Mouse (Mus musculus) central nervous system, embryonic 18 days (tissue): ENCODE results near the gene Olfr576. TPM values are rescaled to one million over a fixed set of nuclear protein-coding genes. Genes with fewer than 3 reads are reported as not detected.

ENCODE experiments used
- polyA plus RNA-seq: library from polyadenylated mRNA; depleted of rRNA; stranded (reverse); fragments of >200 nt; gene quantifications from 2 replicates; pipeline ENCODE4 v1.2.3, GENCODE M21; 2012; rRNA removed

Gene Olfr576
- polyA plus RNA-seq: not detected in 2 replicates

DNA sequence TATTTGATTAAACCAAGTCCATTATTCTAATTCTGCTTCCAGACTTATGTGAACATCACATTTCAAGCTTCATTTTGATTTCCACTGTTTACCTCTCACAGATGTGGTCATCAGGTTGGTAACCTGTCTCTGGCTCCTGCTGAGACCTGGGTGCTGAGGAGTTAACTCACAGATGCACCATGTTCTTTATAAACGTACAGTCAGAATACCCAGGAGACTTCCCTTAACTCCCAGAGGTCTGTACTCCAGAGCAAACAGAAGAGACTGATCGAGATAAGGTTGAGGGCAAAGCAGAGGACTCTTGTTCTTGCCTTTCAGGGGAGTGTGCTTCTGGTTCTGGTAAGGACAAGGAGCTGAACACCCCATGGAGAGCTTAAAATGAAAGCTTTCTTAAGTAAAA lies at the start of gene Olfr576:
Gene Olfr576 (plus strand): TSS at position 301 of the 400 bp plus-strand sequence.

DNA sequence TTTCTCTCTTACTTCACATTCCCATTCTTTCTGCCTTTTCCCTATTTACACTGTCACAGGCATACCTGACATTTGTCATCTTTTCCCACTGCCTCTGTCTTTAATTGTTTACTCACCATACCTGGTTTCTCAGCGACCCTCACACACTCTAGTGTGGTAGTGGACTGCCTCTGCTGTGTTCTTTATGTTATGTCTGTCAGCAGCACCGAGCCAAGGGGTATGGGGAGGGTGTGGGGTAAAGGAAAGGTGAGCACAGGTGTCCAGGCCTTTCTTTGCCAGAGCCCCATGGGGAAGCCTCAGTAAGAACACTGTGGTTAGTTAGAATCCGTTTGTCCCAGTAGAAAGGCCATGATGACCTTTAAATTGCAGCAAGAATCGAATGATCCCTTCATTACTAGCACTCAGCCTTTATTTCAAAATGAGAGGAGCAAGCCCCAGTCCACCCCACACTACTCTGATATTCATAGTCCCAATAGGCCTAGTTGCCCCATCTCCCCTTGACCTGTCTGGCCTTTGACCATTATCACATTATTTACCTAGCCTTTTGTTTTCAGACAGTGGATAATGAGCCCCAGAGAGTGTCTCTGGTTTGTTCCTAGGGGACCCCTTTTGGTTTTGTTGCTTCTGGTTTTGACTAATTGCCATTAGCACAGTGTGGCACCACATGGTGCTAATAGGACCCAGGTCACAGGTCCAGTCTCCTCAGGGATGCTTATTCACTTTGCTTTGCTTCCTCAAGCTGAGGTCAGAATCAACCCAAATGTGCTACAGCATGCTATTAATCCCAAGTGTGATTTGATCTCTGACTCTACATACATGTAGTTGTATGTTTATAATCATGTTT lies 45.2 kb upstream of the Olfr576 start, which contains the start of gene Olfr571:
Gene Olfr571 (minus strand): TSS at position 505 of the 844 bp plus-strand sequence.

DNA sequence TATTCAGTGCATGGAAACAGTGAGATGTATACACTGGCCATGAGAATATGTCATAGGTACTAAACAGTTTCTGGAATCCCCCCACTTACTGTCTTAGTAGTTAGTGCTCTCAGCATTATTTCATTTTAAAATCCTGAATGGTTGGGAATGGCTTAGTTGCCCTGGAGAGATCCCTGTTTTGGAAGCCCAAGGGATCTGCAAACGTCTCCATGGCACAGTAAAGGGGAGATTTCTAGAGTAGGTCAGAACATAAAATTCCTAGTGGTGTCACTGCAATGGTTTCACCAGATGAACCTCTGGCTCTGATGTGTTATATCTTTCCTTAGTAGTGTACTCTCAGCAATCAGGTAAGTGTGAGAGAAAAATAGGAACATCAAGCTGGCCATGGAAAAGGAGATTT lies 38.4 kb upstream of the Olfr576 start, which contains the start of gene Olfr572:
Gene Olfr572 (plus strand): TSS at position 301 of the 400 bp plus-strand sequence.

DNA sequence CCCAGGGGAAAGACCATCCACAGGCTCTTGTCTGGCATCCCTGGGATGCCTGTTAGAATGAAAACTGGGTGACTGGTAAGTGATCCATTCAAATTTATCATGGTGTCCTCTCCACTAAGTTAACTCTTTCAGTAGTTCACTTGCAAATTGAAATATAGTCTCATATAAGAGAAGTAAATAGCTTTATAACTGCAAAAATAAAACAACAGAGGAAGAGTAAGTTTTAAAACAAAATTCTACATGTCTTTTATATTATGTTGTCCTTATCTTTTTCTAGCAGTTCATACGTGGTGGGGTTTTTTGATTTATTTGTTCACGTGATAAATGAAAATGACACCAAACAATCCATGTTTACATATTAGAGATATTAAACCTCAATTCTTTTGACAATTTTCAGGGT lies 20.0 kb upstream of the Olfr576 start, which contains the start of gene Olfr573-ps1:
Gene Olfr573-ps1 (minus strand): TSS at position 101 of the 400 bp plus-strand sequence.

DNA sequence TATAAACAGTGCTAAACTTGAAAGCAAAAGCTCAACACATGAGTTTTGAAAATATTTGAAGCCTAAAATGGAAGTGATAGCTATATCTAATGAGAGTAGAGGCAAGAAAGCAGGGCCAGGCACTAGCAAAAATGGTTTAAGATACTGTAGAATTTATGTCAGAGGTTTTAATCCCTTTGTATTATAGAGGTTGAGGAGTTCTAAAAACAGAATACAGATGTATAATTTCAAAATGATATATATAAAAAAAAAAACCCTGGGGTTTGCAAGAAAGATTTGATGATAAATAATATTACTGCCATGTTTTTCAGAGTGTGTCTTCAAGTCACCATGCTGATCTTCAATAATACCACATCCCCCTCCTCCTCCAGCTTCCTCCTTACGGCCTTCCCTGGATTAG lies 14.3 kb upstream of the Olfr576 start, which contains the start of gene Olfr574:
Gene Olfr574 (plus strand): TSS at position 301 of the 400 bp plus-strand sequence.

DNA sequence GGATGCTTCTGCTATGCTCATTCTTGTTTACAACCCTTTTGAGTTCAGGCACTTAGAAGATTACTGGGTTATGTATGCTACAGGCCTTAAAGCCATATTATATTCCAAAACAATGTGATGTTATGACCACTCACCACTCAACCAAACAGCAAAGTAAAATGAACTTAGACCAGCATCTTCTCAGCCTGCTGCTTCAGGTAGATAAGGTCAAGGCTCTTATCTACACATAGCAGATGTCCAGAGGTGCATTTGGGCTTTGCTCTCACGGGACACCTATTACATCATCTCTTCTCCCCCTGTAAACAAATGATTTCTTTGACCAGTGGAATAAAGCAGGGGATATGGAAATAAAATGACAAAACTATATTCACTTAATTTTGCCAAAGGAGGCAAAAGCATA lies 3.9 kb upstream of the Olfr576 start, which contains the start of gene Olfr575:
Gene Olfr575 (minus strand): TSS at position 183 of the 400 bp plus-strand sequence.

DNA sequence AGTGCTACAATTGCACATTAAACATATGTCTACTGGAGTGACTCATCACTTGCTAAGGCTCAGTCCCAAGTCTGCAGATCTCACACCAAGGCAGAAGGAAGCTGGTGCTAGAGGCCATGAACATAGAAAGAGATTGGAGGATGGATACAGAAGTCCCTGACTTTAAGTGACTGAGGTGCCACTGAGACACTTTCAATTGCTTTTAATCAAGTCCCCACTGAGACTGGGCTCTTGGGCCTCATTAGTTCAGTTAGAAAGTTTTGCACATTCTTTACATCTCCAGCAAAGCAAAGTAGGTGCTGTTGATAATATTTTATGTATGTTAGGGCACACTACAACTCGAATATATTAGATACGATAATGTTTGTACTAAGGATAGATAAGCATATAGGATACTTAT lies 13.4 kb downstream of the Olfr576 start, which contains the start of gene Olfr577:
Gene Olfr577 (minus strand): TSS at position 101 of the 400 bp plus-strand sequence.

DNA sequence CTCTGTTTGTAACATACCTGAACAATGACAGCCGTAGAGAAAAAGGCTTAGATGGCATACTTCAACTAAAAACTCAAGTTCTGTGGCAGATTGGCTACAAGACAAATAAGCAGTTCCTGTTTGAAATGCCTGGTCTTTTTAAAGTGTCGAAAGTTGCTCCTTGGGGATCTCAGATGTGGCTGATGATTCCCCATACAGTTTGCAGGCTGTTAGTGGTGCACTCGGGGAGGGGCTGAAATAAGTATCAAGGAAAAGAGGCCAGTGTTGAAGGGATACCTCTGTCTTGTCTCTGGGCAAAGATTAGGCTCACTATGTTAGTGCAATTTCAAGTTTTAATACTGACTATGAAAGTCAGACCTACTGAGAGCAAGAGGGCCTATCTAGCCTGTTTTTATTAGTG lies 26.8 kb downstream of the Olfr576 start, which contains the start of gene Olfr578:
Gene Olfr578 (minus strand): TSS at position 101 of the 400 bp plus-strand sequence.

Other genes with a start within 250 kb of the Olfr576 start
- not detected in 2 replicates for gene Olfr33, start 243.6 kb upstream of the Olfr576 start, polyA plus RNA-seq
- not detected in 2 replicates for gene Olfr559, start 235.2 kb upstream of the Olfr576 start, polyA plus RNA-seq
- gene Olfr560, start 203.3 kb upstream of the Olfr576 start, polyA plus RNA-seq: not detected in 2 replicates
- gene Olfr78, start 203.2 kb upstream of the Olfr576 start, polyA plus RNA-seq: 0.13 and 0.17 TPM in 2 replicates
- not detected in 2 replicates for gene Olfr561, start 191.4 kb upstream of the Olfr576 start, polyA plus RNA-seq
- not detected in 2 replicates for gene Olfr564, start 159.2 kb upstream of the Olfr576 start, polyA plus RNA-seq
- not detected in 2 replicates for gene Olfr566, start 103.9 kb upstream of the Olfr576 start, polyA plus RNA-seq
- gene Olfr568, start 85.5 kb upstream of the Olfr576 start, polyA plus RNA-seq: not detected in 2 replicates
- not detected in 2 replicates for gene Olfr569, start 71.8 kb upstream of the Olfr576 start, polyA plus RNA-seq
- 0.05 TPM in 1 of 2 replicates, not detected in the other for gene Olfr570, start 68.1 kb upstream of the Olfr576 start, polyA plus RNA-seq
- not detected in 2 replicates for gene Olfr571, start 45.1 kb upstream of the Olfr576 start, polyA plus RNA-seq
- not detected in 2 replicates for gene Olfr572, start 38.3 kb upstream of the Olfr576 start, polyA plus RNA-seq
- not detected in 2 replicates for gene Olfr573-ps1, start 20.1 kb upstream of the Olfr576 start, polyA plus RNA-seq
- not detected in 2 replicates for gene Olfr574, start 14.2 kb upstream of the Olfr576 start, polyA plus RNA-seq
- not detected in 2 replicates for gene Olfr575, start 3.9 kb upstream of the Olfr576 start, polyA plus RNA-seq
- gene Olfr577, start 13.3 kb downstream of the Olfr576 start, polyA plus RNA-seq: not detected in 2 replicates
- gene Olfr578, start 26.7 kb downstream of the Olfr576 start, polyA plus RNA-seq: not detected in 2 replicates
- not detected in 2 replicates for gene Olfr582, start 75.4 kb downstream of the Olfr576 start, polyA plus RNA-seq
- not detected in 2 replicates for gene Olfr583, start 88.6 kb downstream of the Olfr576 start, polyA plus RNA-seq
- gene Olfr584, start 119.2 kb downstream of the Olfr576 start, polyA plus RNA-seq: not detected in 2 replicates
- not detected in 2 replicates for gene Olfr585, start 135.1 kb downstream of the Olfr576 start, polyA plus RNA-seq
- not detected in 2 replicates for gene Olfr586, start 163.0 kb downstream of the Olfr576 start, polyA plus RNA-seq
- not detected in 2 replicates for gene Olfr588-ps1, start 178.2 kb downstream of the Olfr576 start, polyA plus RNA-seq
- gene Olfr589, start 193.7 kb downstream of the Olfr576 start, polyA plus RNA-seq: not detected in 2 replicates
- gene Olfr591, start 215.7 kb downstream of the Olfr576 start, polyA plus RNA-seq: not detected in 2 replicates
- not detected in 2 replicates for gene Olfr592, start 222.1 kb downstream of the Olfr576 start, polyA plus RNA-seq
- not detected in 2 replicates for gene Olfr593, start 249.2 kb downstream of the Olfr576 start, polyA plus RNA-seq